Mouse (Mus musculus): ENCODE measurements around the gene Trpv4.
A peak's percentile ranks its signal among the peaks of the same experiment; 100 is the strongest.

- peak; percentile 69 for TF ChIP-seq CTCF (IDR thresholded peaks at IDR 0.05; ENCODE audit: low read depth)
- TF ChIP-seq EP300 (optimal IDR thresholded peaks at IDR 0.05), result no peak
Observed at GRCm38 (mm10) chr5:114631336-114631735, 26.9 kb downstream of the Trpv4 start.
